Mouse (Mus musculus) stomach, embryonic 14.5 days (tissue): ENCODE results near the gene Lpin2. TPM values are rescaled to one million over a fixed set of nuclear protein-coding genes. Genes with fewer than 3 reads are reported as not detected.

Experiments
- ATAC-seq: fragments of 200-750 bp; cut with Nextera tagmentation; 2 replicates; pipeline ENCODE4 v1.8.0; 2017; ENCODE audit warnings: low read depth, moderate TSS enrichment; ENCODE audit not compliant: insufficient number of reproducible peaks, insufficient read depth, low FRiP score
- H3K27ac ChIP-seq: fragments of 300-500 bp; sonication (generic); 2 replicates; pipeline ENCODE4 v1.5.1; 2014; ENCODE audit warnings: mild to moderate bottlenecking, low read length, moderate library complexity, mixed read lengths
- H3K27me3 ChIP-seq: fragments of 300-500 bp; sonication (generic); 2 replicates; pipeline ENCODE4 v1.6.1; 2014; ENCODE audit warnings: low read length, control low read depth, mixed read lengths; ENCODE audit not compliant: control insufficient read depth, insufficient read depth
- H3K36me3 ChIP-seq: fragments of 300-500 bp; sonication (generic); 2 replicates; pipeline ENCODE4 v1.6.1; 2014; ENCODE audit warnings: mild to moderate bottlenecking, control low read depth, low read length, moderate library complexity, mixed read lengths; ENCODE audit not compliant: control insufficient read depth, insufficient read depth
- H3K4me1 ChIP-seq: fragments of 300-500 bp; sonication (generic); 2 replicates; pipeline ENCODE4 v1.6.1; 2014; ENCODE audit warnings: low read length, control low read depth, mixed read lengths; ENCODE audit not compliant: control insufficient read depth, insufficient read depth
- H3K4me2 ChIP-seq: fragments of 300-500 bp; sonication (generic); replicated peaks from 2 replicates; pipeline ENCODE4 v1.6.1; 2014; ENCODE audit warnings: low read depth, low read length, control low read depth
- H3K4me3 ChIP-seq: fragments of 300-500 bp; sonication (generic); 2 replicates; pipeline ENCODE4 v1.5.1; 2014; ENCODE audit warnings: low read depth, low read length, control low read depth
- H3K9ac ChIP-seq: fragments of 300-500 bp; sonication (generic); replicated peaks from 2 replicates; pipeline ENCODE4 v1.6.1; 2014; ENCODE audit warnings: low read depth, mild to moderate bottlenecking, control low read depth, low read length, moderate library complexity, mixed read lengths
- H3K9me3 ChIP-seq: fragments of 300-500 bp; sonication (generic); 2 replicates; pipeline ENCODE4 v1.6.1; 2016; ENCODE audit warnings: low read depth, low read length, control low read depth; ENCODE audit not compliant: control insufficient read depth
- WGBS: fragments of 180-500 bp; shearing (Covaris S2); extraction: QIAGEN DNeasy Blood & Tissue Kit; methylation state at CpG from one replicate; pipeline ENCODE4 v1.1.7; 2014; 5-methylcytosine and 5-hydroxymethylcytosine counted together
- polyA plus RNA-seq: library from polyadenylated mRNA; unstranded; fragments of >200 nt; fragmentation: Nextera tagmentation; extraction: Ambion mirVana; gene quantifications from 2 replicates; pipeline ENCODE4 v1.2.1, GENCODE M21; 2014

Lpin2 gene
- polyA plus RNA-seq, 1 experiment from 2014 or later, result 38.6 TPM

DNA sequence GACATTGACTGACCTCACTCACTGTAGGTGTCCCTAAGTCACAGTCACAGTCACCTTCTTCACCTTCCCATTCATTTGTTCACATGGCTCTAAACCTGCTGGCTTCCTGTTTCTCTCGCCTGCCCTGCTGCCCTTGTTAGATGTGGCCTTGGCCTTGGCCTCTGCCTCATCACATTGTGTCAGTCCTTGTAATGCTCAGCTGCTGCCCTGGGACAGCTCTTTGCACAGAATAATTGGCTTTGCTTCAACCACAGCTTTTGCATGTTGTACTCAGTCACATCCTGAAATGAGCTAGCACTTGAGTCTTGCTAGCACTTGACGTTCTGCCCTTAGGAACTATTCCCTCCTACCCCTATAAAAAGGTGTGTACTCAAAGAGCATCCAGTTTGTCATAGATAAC, 42.2 kb downstream of the Lpin2 start:
- Histone ChIP-seq H3K4me2 (no peak overlapping the region), H3K9me3 (no peaks in the 10 kb centered on the region), H3K4me1 (no peaks in the 10 kb centered on the region), H3K36me3 (0 out of 2 replicates have a peak, but pooled peaks cover 3% of the 10 kb centered on the region), H3K4me3 (no peak overlapping the region), H3K9ac (no peak overlapping the region), H3K27me3 (no peaks in the 10 kb centered on the region), H3K27ac (no peak overlapping the region)
- ATAC-seq, result no peak
- 66% methylated on average over 2 of the region's 2 CpGs for WGBS

DNA sequence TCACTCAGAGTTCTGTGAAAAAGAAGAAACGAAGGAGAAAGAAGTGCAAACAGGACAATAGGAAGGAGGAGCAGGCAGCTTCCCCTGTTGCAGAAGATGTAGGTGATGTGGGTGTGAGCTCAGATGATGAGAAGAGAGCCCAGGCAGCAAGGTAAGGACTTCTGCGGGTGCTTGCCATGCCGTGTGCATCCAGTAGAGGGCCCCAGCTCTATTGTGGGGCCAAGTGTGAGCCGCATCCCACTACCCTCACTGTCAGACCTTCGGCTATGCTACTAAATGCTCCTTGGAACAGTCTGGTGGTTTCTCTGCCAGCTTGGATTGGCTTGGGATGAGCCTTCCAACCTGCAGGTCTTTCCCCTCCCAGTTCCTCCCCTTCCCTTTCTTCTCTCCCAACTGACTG, 42.7 kb downstream of the Lpin2 start:
- H3K36me3 ChIP-seq, result peaks cover 3% of the 10 kb centered on the region; the same call in 1 of the 2 replicates
- H3K4me3 ChIP-seq, result no peak overlapping the region
- H3K9me3 ChIP-seq, result no peaks in the 10 kb centered on the region
- 40% methylated on average over 5 of the region's 5 CpGs for WGBS
- no peaks in the 10 kb centered on the region for H3K4me1 ChIP-seq
- no peak for ATAC-seq
- no peak overlapping the region for H3K27ac ChIP-seq
- H3K9ac ChIP-seq, result no peak overlapping the region
- H3K27me3 ChIP-seq, result no peaks in the 10 kb centered on the region
- H3K4me2 ChIP-seq, result no peak overlapping the region

DNA sequence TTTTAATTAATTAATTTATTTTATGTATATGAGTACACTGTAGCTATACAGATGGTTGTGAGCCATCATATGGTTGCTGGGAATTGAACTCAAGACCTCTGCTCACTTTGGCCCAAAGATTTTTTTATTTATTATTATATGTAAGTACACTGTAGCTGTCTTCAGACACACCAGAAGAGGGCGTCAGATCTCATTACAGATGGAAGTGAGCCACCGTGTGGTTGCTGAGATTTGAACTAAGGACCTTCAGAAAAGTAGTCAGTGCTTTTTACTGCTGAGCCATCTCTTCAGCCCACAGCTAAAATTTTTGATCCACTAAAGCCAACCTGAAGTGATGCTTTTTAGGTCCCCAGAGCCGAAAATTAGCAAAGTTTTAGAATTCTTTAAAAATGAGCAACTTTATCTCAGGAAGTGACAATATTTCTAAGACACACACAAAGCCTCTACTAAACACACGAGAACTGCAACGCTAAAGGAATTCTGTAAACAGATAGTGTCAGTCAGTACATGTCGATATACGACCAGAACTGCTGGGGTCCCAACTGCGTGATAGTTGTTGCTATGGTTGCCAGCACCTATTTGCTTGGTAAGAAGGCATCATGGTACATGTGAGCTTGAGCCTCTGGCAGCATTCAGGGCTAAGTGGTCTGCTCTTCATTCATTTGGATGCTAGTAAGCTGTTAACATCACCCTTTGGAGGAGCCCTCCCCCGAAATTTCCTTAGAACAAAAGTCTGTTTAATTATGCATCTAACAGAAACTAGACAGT, 45.0 kb downstream of the Lpin2 start:
- H3K4me2 ChIP-seq, result no peak overlapping the region
- H3K4me1 ChIP-seq, result no peaks in the 10 kb centered on the region
- no peak overlapping the region for H3K9ac ChIP-seq
- no peak overlapping the region for H3K4me3 ChIP-seq
- H3K36me3 ChIP-seq, result peaks cover 13% of the 10 kb centered on the region
- no peaks in the 10 kb centered on the region for H3K27me3 ChIP-seq
- no peaks in the 10 kb centered on the region for H3K9me3 ChIP-seq
- 80% methylated on average over 9 of the region's 9 CpGs for WGBS
- ATAC-seq, result no peak
- no peak overlapping the region for H3K27ac ChIP-seq

DNA sequence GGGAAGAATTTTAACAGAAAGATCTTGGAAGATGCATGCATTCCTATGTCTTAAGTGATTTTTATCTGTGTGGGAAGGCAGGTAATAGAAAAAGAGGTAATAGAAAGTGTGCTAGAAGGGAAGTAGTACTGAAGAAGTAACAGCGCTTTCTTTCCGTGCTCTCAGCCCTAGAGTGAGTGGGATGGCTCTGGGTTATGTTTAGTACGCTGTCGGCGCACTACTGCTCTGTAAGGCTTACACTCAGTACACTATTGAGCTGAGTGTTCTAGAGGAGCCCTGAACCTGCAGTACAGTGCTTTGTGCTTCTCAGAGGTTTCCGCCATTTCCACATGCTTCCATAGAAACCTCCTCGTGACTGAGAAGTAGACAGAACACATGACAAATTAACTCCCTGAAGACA, 46.3 kb downstream of the Lpin2 start:
- H3K4me3 ChIP-seq, result no peak overlapping the region
- no peak overlapping the region for H3K4me2 ChIP-seq
- no peaks in the 10 kb centered on the region for H3K9me3 ChIP-seq
- no peak overlapping the region for H3K27ac ChIP-seq
- no peak for ATAC-seq
- H3K9ac ChIP-seq, result no peak overlapping the region
- no peaks in the 10 kb centered on the region for H3K4me1 ChIP-seq
- 79% methylated on average over 7 of the region's 7 CpGs for WGBS
- peaks cover 16% of the 10 kb centered on the region for H3K36me3 ChIP-seq
- no peaks in the 10 kb centered on the region for H3K27me3 ChIP-seq

DNA sequence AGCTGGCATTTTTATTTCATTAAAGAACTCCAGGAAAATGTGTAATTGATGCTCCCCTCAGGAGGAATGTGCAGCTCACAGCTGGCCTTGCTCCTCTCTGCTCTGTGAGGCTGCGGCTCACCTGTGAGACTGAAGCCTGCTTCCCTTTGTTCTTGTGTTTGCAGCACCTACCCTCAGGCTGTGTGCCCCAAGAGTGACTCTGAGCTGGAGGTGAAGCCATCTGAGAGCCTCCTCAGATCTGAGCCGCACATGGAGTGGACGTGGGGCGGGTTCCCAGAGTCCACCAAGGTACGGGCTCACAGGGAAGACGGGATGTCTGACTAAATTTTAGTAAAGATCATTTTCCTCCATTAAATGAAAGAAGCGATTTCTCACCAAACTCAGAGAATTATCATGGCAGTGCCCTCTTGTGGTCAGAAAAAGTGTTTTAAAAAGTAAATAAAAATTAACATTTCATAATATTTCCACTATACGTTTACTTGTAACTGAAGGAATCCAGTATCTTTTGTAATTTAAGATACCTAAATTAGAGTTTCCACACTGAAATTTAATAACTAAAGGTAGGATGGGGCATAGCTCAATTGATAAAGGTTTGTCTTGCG, 47.8 kb downstream of the Lpin2 start:
- Histone ChIP-seq H3K4me1 (no peaks in the 10 kb centered on the region), H3K36me3 (peaks cover 21% of the 10 kb centered on the region), H3K27me3 (no peaks in the 10 kb centered on the region), H3K9ac (no peak overlapping the region), H3K4me3 (no peak overlapping the region), H3K27ac (no peak overlapping the region), H3K9me3 (no peaks in the 10 kb centered on the region), H3K4me2 (no peak overlapping the region)
- WGBS, result 71% methylated on average over 9 of the region's 9 CpGs
- ATAC-seq, result no peak

DNA sequence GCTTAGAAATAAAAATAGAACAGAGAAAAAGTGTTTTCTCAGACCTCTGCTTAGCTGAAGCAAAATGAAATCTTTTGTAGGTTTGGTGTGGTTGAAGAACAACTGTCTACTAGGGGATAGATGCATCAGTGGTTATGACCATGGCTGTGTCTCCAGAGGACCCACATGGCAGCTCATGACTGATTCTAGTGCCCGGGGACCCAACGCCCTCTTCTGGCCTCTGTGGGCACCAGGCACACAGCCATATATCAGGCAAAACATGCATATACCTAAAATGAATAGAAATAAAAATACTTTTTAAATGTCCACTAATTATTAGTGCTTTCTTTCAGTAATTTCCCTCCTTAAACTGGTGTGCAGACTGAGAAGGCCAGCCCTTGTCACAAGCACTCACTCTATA, 49.6 kb downstream of the Lpin2 start:
- WGBS, result 93% methylated on average over 2 of the region's 2 CpGs

DNA sequence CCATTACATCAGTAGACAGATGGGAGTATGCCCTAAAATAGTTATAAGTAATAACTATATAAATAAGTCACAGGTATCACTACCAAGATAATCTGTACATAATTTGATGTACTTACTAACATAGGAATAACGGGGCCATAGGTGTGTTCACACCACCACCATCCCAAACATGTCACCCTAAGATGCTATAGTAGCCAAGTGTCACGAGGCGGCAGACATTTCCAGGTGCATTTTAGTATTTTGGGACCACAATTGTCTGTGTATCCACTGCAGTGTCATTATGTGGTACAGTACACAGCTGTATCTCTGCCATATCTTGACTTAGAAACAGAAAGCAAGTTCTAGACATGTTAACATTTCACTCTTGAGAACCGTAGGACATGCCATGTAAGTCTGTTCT, 50.9 kb downstream of the Lpin2 start:
- 93% methylated on average over 4 of the region's 4 CpGs for WGBS
- Histone ChIP-seq H3K4me3 (no peak overlapping the region), H3K9me3 (no peaks in the 10 kb centered on the region), H3K9ac (no peak overlapping the region), H3K36me3 (peaks cover 27% of the 10 kb centered on the region), H3K4me2 (no peak overlapping the region), H3K27ac (no peak overlapping the region), H3K27me3 (no peaks in the 10 kb centered on the region), H3K4me1 (no peaks in the 10 kb centered on the region)
- no peak for ATAC-seq

More for the DNA sequence above, 49.6 kb downstream of the Lpin2 start:
- no peaks in the 10 kb centered on the region for H3K9me3 ChIP-seq
- no peaks in the 10 kb centered on the region for H3K4me1 ChIP-seq
- H3K9ac ChIP-seq, result no peak overlapping the region
- H3K4me2 ChIP-seq, result no peak overlapping the region
- ATAC-seq, result no peak
- H3K27ac ChIP-seq, result no peak overlapping the region
- no peak overlapping the region for H3K4me3 ChIP-seq
- peaks cover 27% of the 10 kb centered on the region for H3K36me3 ChIP-seq
- H3K27me3 ChIP-seq, result no peaks in the 10 kb centered on the region

DNA sequence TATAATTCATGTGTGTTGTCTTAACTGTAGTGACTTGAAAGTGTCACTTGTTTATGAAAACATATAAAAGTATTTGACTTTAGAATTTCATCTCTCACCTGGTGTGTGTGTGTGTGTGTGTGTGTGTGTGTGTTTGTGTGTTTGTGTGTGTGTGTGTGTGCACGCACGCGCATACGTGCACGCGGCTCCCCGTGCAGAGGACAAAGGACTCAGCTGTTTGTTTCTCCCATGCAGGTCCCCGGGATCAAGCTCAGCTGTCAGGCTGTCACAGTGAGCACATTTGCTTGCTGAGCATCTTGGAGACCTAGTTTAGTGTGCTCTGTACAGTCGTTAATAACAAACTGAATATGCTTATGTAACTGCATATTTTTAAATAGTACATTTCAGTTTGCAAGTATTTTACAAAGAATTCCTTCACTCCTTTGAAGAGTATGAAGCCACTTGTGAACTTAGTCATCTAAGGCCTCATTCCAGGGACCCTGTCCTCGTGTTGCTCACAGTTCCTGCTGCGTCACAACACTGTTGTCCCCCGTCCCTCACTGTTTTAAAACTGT, 51.8 kb downstream of the Lpin2 start:
- no peak overlapping the region for H3K4me3 ChIP-seq
- WGBS, result 92% methylated on average over 12 of the region's 12 CpGs
- no peaks in the 10 kb centered on the region for H3K9me3 ChIP-seq
- no peak overlapping the region for H3K9ac ChIP-seq
- no peak overlapping the region for H3K4me2 ChIP-seq
- no peaks in the 10 kb centered on the region for H3K27me3 ChIP-seq
- no peak overlapping the region for H3K27ac ChIP-seq
- no peak for ATAC-seq
- H3K36me3 ChIP-seq, result peaks cover 27% of the 10 kb centered on the region
- no peaks in the 10 kb centered on the region for H3K4me1 ChIP-seq
